Mouse (Mus musculus) stomach, embryonic 15.5 days (tissue): ENCODE measurements around the gene Serpinb7. TPM values are rescaled to one million over a fixed set of nuclear protein-coding genes. Genes with fewer than 3 reads are reported as not detected.

Experiments
- ATAC-seq: fragments of 200-750 bp; cut with Nextera tagmentation; 2 replicates; pipeline ENCODE4 v1.8.0; 2017; ENCODE audit warnings: low read depth, moderate number of reproducible peaks, moderate TSS enrichment; ENCODE audit not compliant: insufficient read depth, low FRiP score
- H3K27ac ChIP-seq: fragments of 300-500 bp; sonication (generic); 2 replicates; pipeline ENCODE4 v1.5.1; 2015; ENCODE audit warnings: mild to moderate bottlenecking, inconsistent platforms
- H3K27me3 ChIP-seq: fragments of 300-500 bp; sonication (generic); replicated peaks from 2 replicates; pipeline ENCODE4 v1.6.1; 2015; ENCODE audit warnings: inconsistent platforms
- H3K36me3 ChIP-seq: fragments of 300-500 bp; sonication (generic); 2 replicates; pipeline ENCODE4 v1.6.1; 2015; ENCODE audit warnings: inconsistent platforms
- H3K4me1 ChIP-seq: fragments of 300-500 bp; sonication (generic); 2 replicates; pipeline ENCODE4 v1.6.1; 2015; ENCODE audit warnings: inconsistent platforms
- H3K4me2 ChIP-seq: fragments of 300-500 bp; sonication (generic); 2 replicates; pipeline ENCODE4 v1.6.1; 2015; ENCODE audit warnings: mild to moderate bottlenecking, inconsistent platforms
- H3K4me3 ChIP-seq: fragments of 300-500 bp; sonication (generic); replicated peaks from 2 replicates; pipeline ENCODE4 v1.5.1; 2015; ENCODE audit warnings: inconsistent platforms
- H3K9ac ChIP-seq: fragments of 300-500 bp; sonication (generic); 2 replicates; pipeline ENCODE4 v1.6.1; 2015; ENCODE audit warnings: inconsistent platforms
- H3K9me3 ChIP-seq: fragments of 300-500 bp; sonication (generic); 2 replicates; pipeline ENCODE4 v1.6.1; 2016; ENCODE audit warnings: inconsistent platforms
- WGBS: fragments of 180-500 bp; shearing (Covaris S2); methylation state at CpG from one replicate; pipeline ENCODE4 v1.1.7; 2015; 5-methylcytosine and 5-hydroxymethylcytosine counted together
- polyA plus RNA-seq: library from polyadenylated mRNA; unstranded; fragments of >200 nt; fragmentation: Nextera tagmentation; extraction: Ambion mirVana; gene quantifications from 2 replicates; pipeline ENCODE4 v1.2.1, GENCODE M21; 2015

Gene Serpinb7
- polyA plus RNA-seq = 0.13 and 0.19 TPM in 2 replicates

DNA sequence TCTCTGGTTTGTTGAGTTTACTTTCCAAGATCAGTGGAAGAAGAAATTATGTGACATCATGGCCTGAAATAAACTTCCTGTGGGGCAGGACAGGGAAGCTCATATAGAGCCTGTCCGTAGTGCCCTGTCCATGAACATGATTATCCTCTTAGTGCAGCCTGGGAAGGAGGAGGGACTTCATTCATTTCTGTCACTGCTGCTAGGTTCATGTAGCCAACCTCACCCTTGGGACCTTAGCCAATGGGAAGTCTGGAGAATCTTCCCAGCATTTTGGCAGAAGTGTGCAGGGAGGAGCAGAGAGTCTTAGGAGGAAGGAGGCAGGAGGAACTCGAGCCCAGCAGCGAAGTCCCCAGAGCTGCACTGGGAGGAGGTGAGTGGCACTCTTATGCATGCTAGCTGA, at the start of gene Serpinb7:
Gene Serpinb7, plus strand, starts transcription at position 301 of the 400 bp plus-strand sequence.
- Histone ChIP-seq H3K36me3 (no peaks in the 10 kb centered on the region), H3K4me1 (no peaks in the 10 kb centered on the region), H3K4me3 (no peak within 1 kb of the TSS), H3K9me3 (no peaks in the 10 kb centered on the region), H3K27me3 (no peaks in the 10 kb centered on the region), H3K9ac (no peak within 1 kb of the TSS), H3K27ac (no peak within 1 kb of the TSS), H3K4me2 (no peak within 1 kb of the TSS)
- 81% methylated on average over 3 of the region's 3 CpGs for WGBS
- no peak for ATAC-seq

DNA sequence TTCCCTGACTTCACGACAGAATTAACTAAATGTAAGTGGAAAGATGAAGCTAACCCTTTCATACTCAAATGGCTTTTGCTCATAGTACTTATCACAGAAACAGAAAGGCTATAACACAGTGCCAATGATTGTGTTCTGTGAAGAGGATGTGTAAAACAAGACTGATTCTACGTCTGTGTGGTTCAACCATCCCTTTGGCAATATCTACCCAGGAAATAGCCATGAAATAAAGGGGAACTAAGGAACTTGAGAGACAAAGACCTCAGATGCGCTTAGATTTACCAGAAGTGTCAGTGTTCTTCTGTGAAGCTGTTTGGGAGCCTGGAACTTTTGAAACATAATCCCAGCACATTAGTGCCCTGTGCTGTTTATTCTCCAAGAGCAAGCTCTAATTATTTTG, 49.1 kb upstream of the Serpinb7 start:
- ATAC-seq = no peak
- Histone ChIP-seq H3K4me1 (no peaks in the 10 kb centered on the region), H3K36me3 (no peaks in the 10 kb centered on the region), H3K9ac (no peak overlapping the region), H3K9me3 (no peaks in the 10 kb centered on the region), H3K27ac (no peak overlapping the region), H3K4me2 (no peak overlapping the region), H3K4me3 (no peak overlapping the region), H3K27me3 (no peaks in the 10 kb centered on the region)
- 39% methylated on average over 3 of the region's 3 CpGs for WGBS

DNA sequence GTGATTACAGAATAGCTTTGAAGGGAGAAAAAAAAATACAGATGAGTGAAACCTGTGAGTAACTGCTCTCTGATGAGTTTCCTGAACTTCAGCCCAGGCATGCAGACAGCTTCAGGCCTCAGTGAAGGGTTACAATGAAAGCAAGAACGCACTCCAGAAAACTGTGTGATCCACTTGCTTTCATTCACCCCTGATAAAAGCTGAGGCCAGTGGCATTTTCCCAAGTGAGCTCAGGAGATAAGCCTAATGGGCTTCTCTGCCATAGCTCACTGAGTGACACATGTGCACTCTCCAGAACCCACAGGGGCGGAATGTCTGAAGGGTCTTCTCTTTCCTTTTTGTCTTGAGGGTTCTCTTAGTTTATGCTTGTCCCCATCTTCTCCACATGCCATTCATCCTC, 48.3 kb upstream of the Serpinb7 start:
- Histone ChIP-seq H3K36me3 (no peaks in the 10 kb centered on the region), H3K4me3 (no peak overlapping the region), H3K27me3 (no peaks in the 10 kb centered on the region), H3K4me2 (no peak overlapping the region), H3K4me1 (no peaks in the 10 kb centered on the region), H3K9ac (no peak overlapping the region), H3K9me3 (no peaks in the 10 kb centered on the region), H3K27ac (no peak overlapping the region)
- ATAC-seq = no peak
- 49% methylated on average over 2 of the region's 2 CpGs for WGBS

DNA sequence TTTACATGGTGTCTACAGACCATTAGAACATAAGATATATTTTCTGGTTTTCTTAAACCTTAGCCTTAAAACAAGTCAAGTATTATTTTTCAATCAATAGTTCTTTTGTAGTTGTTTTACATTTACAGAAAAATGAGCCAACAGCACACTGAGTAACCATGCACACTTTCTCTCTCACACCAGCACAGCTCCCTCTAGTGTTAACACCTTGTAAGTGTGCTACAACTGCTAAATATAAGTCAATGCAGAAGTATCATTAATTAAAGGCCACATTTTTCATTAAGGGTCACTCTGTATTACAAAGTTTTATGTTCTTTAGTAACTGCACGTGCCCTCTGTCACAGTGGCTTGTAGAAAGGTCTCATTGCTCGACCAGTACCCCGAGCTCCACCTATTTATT, 46.4 kb upstream of the Serpinb7 start:
- no peaks in the 10 kb centered on the region for H3K36me3 ChIP-seq
- no peaks in the 10 kb centered on the region for H3K4me1 ChIP-seq
- H3K4me3 ChIP-seq = no peak overlapping the region
- no peak overlapping the region for H3K27ac ChIP-seq
- H3K27me3 ChIP-seq = no peaks in the 10 kb centered on the region
- ATAC-seq = no peak
- no peaks in the 10 kb centered on the region for H3K9me3 ChIP-seq
- H3K4me2 ChIP-seq = no peak overlapping the region
- H3K9ac ChIP-seq = no peak overlapping the region
- 37% methylated on average over 3 of the region's 3 CpGs for WGBS

DNA sequence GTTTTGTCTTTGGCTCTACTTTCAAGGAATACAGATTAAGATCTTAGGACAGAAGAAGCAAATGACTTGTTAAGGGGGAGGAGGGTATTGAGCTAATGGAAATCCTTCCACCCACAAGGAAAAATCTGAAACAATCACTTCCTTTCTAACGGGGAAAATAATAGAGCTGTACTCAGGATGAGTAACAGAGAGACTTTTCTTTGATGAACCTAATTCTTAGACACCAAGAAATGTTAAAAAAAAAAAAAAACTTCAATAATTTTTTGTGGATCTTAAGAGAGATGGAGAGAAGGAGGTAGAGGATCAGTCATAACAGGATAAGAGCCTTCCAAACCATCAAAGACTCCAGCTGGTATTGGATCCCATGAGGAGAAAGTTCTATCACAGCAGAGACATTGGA, 38.6 kb upstream of the Serpinb7 start, which contains the start of gene Serpinb11:
Gene Serpinb11, plus strand, starts transcription at position 301 of the 400 bp plus-strand sequence.
- H3K9ac ChIP-seq = no peak within 1 kb of the TSS
- H3K4me2 ChIP-seq = no peak within 1 kb of the TSS
- no peak within 1 kb of the TSS for H3K27ac ChIP-seq
- no peaks in the 10 kb centered on the region for H3K36me3 ChIP-seq
- ATAC-seq = no peak
- WGBS = 64% methylated on average over 1 of the region's 1 CpGs
- H3K27me3 ChIP-seq = no peaks in the 10 kb centered on the region
- no peaks in the 10 kb centered on the region for H3K9me3 ChIP-seq
- no peaks in the 10 kb centered on the region for H3K4me1 ChIP-seq
- H3K4me3 ChIP-seq = no peak within 1 kb of the TSS

DNA sequence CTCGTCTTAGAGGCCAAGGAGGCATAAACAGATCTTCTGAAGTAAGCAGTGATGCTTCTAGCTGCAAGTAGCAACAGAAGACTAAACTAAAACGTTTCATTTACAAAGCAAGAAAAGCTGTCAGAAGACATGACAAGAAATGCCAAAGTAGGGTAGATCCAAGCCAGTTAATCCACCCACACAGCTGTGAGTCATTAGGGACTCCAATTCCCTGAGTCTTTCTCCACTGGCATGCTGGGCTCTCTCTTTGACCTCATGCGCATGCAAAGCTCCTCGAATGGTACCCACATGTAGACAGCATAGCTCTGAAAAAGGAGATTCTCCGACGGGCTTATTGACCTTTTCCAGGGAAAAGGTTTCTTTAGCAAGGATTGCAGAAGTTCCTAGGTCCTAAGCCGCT, 33.5 kb upstream of the Serpinb7 start:
- H3K4me2 ChIP-seq = no peak overlapping the region
- H3K4me1 ChIP-seq = no peaks in the 10 kb centered on the region
- H3K9ac ChIP-seq = no peak overlapping the region
- no peak for ATAC-seq
- H3K4me3 ChIP-seq = no peak overlapping the region
- H3K9me3 ChIP-seq = no peaks in the 10 kb centered on the region
- H3K36me3 ChIP-seq = no peaks in the 10 kb centered on the region
- H3K27me3 ChIP-seq = no peaks in the 10 kb centered on the region
- WGBS = 65% methylated on average over 7 of the region's 7 CpGs
- H3K27ac ChIP-seq = no peak overlapping the region

DNA sequence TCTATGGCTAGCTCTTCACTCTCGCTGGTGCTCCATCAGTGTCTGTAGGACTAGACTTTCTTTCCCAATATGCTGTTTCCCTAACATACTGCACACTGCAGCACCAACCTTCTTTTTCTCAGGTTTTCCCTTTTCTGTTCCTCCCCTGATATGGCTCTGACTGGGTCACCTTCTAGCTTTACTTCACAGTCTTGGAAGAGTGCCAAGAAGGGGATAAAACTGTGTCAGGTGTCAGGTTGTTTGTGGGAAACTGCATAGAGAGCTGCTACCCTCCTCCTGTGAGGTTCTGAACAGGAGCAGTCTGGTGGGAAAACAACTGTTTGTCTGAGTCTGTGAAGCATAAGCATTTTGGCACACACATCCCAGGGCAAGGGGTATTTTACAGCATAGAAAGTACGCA, 30.5 kb upstream of the Serpinb7 start:
- Histone ChIP-seq H3K9ac (no peak overlapping the region), H3K36me3 (no peaks in the 10 kb centered on the region), H3K27ac (no peak overlapping the region), H3K4me2 (no peak overlapping the region), H3K4me3 (no peak overlapping the region), H3K4me1 (no peaks in the 10 kb centered on the region), H3K27me3 (no peaks in the 10 kb centered on the region), H3K9me3 (no peaks in the 10 kb centered on the region)
- WGBS = 66% methylated on average over 2 of the region's 2 CpGs
- ATAC-seq = peak; percentile 56

DNA sequence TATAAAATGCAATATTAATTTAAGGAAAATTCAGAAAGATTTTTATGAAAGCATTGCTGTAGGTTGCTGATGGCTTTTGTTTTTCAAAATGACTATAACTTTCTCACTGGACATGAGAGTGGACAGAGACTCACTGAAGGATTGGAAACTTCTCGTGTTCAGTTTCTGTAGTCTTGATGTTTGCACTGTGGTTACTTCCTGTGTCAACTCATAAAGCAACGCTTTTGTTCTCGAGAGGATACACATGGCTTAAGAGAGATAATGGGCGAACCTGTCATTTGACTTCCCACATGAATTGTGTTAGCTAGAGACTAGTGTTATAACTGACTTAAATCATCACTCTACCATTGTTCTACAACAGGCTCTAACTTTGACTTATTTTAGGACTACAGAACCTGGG, 22.5 kb upstream of the Serpinb7 start:
- no peak for ATAC-seq
- Histone ChIP-seq H3K4me1 (no peaks in the 10 kb centered on the region), H3K4me3 (no peak overlapping the region), H3K27ac (no peak overlapping the region), H3K9me3 (no peaks in the 10 kb centered on the region), H3K9ac (no peak overlapping the region), H3K4me2 (no peak overlapping the region), H3K36me3 (no peaks in the 10 kb centered on the region), H3K27me3 (no peaks in the 10 kb centered on the region)
- 53% methylated on average over 4 of the region's 4 CpGs for WGBS

DNA sequence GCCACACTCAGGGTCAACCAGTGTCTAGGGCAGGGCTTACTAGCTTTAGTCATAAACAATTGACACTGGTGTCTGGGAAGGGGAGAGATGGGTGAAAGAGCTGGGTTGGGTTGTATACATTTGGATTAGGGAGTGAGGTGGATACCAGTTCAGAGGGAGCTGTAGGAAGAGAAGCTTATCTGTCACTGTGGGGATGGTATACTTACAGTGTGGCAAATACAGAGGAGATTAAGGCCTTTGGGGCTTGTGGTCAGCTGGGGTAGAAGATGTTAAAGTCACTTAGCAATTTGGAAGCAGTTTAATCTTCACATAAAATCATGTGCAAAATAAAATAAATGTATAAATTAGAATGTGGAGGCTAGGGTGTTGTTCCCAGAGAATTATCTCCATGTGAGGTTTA, 21.1 kb upstream of the Serpinb7 start:
- no peak for ATAC-seq
- Histone ChIP-seq H3K36me3 (no peaks in the 10 kb centered on the region), H3K4me3 (no peak overlapping the region), H3K27ac (no peak overlapping the region), H3K27me3 (no peaks in the 10 kb centered on the region), H3K9me3 (no peaks in the 10 kb centered on the region), H3K4me2 (no peak overlapping the region), H3K4me1 (no peaks in the 10 kb centered on the region), H3K9ac (no peak overlapping the region)

DNA sequence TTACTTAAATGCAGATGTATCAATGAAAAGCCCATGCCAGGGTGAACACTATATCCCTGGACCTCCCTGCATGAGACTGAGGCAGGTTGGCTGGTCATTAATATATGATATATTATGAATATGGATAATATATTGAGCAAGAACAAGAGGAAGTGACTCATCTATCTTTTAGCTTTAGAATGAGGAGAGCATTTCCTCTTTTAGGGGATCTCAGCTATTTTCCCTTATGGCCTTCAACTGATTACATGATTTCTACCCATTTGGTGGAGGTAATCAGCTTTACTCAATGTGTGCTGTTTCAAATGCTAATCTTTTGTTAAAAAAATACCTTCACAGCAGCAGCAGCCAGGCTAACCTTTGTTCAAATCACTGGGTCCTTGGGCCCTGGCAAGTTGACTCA, 18.0 kb upstream of the Serpinb7 start:
- no peak overlapping the region for H3K4me3 ChIP-seq
- H3K36me3 ChIP-seq = no peaks in the 10 kb centered on the region
- ATAC-seq = no peak
- no peaks in the 10 kb centered on the region for H3K9me3 ChIP-seq
- no peaks in the 10 kb centered on the region for H3K4me1 ChIP-seq
- H3K27ac ChIP-seq = no peak overlapping the region
- H3K4me2 ChIP-seq = no peak overlapping the region
- H3K27me3 ChIP-seq = no peaks in the 10 kb centered on the region
- H3K9ac ChIP-seq = no peak overlapping the region

DNA sequence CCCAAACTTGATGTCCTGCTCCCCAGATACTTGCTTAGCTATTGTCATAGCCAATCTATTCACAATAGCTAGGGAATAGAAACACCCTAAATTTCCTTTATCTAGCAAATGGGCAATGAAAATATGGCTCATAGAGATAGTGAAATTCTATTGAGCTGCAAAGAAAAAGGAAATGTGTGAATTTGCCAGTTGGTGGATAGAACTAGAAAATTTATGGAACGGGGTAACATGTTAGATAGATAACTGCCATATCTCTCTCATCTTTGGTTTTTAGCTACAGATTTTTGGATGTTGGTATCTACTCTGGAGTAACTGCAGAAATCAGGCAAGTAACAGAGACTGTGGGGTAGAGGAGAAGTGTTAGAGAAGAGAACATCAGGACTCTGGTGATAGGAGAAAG, 17.1 kb upstream of the Serpinb7 start:
- WGBS = 91% methylated on average over 1 of the region's 1 CpGs

DNA sequence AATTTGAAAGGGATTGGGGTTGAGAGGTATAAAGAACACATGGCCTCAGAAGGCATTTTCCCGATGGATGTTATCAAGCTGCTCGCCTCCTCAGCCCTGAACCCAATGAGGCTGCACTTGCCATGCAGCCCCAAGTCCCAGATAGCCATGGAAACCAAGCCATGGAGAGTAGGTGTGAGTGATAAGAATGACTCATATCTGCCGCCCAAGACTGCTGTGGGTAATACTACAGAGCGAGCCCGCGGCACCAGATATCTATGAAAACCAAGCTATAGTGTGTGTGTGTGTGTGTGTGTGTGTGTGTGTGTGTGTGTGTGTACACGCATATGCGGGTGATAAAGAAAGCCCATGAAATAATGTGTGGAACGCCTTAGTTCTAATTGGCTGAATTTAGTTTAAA, 14.9 kb upstream of the Serpinb7 start:
- WGBS = 90% methylated on average over 9 of the region's 9 CpGs
- no peaks in the 10 kb centered on the region for H3K4me1 ChIP-seq
- no peak overlapping the region for H3K27ac ChIP-seq
- H3K27me3 ChIP-seq = no peaks in the 10 kb centered on the region
- H3K4me3 ChIP-seq = no peak overlapping the region
- no peaks in the 10 kb centered on the region for H3K9me3 ChIP-seq
- no peak overlapping the region for H3K4me2 ChIP-seq
- H3K36me3 ChIP-seq = no peaks in the 10 kb centered on the region
- H3K9ac ChIP-seq = no peak overlapping the region
- ATAC-seq = peak; percentile 66; the same call in 1 of the 2 replicates

More for the DNA sequence above, 17.1 kb upstream of the Serpinb7 start:
- no peak overlapping the region for H3K9ac ChIP-seq
- H3K4me1 ChIP-seq = no peaks in the 10 kb centered on the region
- H3K9me3 ChIP-seq = no peaks in the 10 kb centered on the region
- ATAC-seq = no peak
- H3K36me3 ChIP-seq = no peaks in the 10 kb centered on the region
- H3K4me3 ChIP-seq = no peak overlapping the region
- no peak overlapping the region for H3K4me2 ChIP-seq
- H3K27me3 ChIP-seq = no peaks in the 10 kb centered on the region
- no peak overlapping the region for H3K27ac ChIP-seq

DNA sequence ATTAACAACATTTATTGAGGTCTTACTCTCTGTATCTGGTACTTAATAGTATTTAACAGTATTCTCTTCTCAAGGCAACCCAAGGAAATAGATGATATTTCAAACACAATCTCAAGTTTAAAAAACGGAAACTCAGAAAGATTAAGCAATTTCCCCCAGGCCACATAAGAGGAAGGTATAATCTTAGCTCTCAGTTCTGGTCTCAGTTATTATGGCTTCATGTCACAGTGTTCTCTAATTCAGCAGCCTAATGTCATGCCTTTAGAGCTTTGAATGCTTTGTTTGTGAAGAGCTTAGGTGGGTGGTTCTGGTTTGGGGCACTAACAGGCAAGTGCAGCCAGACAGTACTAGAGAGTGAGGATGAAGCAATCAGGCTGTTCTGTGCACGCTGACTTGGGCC, 9.7 kb upstream of the Serpinb7 start:
- H3K4me1 ChIP-seq = no peaks in the 10 kb centered on the region
- H3K4me2 ChIP-seq = no peak overlapping the region
- H3K9ac ChIP-seq = no peak overlapping the region
- H3K9me3 ChIP-seq = no peaks in the 10 kb centered on the region
- no peak for ATAC-seq
- 71% methylated on average over 2 of the region's 2 CpGs for WGBS
- H3K27ac ChIP-seq = no peak overlapping the region
- no peaks in the 10 kb centered on the region for H3K27me3 ChIP-seq
- H3K36me3 ChIP-seq = no peaks in the 10 kb centered on the region
- H3K4me3 ChIP-seq = no peak overlapping the region
